Mouse (Mus musculus): ENCODE measurements around the gene Rcor1.

Rcor1 gene

DNA sequence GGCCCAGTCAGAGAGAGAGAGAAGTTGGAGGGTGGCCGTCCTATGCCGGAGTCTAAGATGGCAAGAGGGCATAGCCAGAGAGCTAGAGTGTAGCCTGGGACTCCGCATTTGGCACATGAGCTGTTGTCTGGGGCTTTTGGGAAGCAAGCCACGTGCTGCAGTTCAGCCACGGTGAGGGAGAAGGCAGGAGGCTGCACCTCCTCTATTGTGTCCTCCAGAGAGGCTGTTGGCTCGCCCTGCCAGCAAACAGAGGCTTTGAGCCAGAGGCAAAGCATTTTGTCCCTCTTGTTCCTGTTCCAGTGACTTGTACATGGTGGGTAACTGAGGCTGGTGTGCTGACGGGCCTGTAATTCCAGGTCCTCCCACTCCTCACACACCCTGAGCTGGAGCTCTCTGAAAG is 95.0 kb downstream of the Rcor1 start:
- no peak for DNase-seq (ENCODE audit: low spot score)

DNA sequence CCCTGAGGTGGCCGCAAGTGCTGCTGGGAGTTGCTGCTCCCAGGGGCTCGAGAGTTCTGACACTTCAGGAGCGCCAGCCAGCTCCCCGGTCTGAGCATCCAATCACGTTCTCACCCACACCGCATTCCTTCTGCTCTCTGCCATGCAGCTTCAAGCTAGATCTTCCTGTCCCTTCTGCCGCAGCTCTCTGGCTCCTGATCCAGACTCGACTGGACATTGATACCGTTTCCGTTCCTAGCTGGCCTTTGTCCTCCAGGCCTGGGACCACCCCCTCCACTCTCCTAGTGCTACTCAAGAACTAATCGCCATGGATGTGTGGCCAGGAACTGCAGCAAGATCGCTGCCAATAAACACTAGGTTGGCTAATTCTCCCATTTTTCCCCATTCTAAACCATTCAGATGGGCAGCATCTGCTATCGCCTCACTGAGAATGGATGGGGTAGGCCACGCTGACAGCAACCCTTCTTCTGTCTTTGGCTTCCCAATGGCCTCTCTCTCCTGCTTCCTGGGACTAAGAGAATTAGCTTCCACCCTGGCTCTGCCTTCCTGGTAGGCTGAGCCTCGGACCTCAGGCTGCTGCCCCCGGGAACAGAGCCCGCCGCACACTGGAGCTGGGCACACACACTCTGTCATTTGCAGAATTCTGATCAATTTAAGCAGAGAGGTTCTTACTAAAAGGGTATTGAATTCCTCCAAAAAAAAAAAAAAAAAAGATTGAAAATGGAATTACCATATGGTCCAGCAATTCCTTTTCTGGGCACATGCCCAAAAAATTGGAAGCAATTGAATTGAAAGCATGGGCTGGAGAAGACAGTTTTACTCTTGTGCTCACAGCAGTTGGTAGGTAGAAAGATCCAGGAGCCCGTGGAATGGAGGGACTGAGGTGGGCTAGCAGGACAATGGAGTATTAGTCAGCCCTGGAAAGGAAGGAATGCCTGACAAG is 95.9 kb downstream of the Rcor1 start:
- no peak for DNase-seq (ENCODE audit: low spot score)

GRCm38 (mm10) chr12:111135953-111136352 is 96.8 kb downstream of the Rcor1 start:
- no peak for DNase-seq (ENCODE audit: low spot score)

DNA sequence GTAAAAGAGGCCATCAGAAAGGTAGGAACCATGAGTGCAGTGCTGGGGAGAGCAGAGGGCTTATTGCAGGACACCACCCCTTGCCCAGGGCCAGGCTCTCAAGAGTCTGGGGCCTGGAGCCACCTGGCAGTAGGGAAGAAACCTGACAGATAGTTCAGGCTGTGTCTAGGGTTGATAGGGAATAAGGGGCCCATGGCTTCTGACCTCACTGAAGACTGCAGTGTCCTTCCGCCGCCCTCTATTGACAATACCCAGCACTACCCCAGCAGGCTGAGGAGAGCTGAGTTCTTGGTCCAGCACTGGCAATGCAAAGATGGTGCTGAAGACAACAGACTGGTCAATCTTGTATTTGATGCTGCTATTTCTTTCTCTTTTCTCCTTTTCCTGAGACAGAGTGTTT is 97.9 kb downstream of the Rcor1 start:
- no peak for DNase-seq (ENCODE audit: low spot score)

DNA sequence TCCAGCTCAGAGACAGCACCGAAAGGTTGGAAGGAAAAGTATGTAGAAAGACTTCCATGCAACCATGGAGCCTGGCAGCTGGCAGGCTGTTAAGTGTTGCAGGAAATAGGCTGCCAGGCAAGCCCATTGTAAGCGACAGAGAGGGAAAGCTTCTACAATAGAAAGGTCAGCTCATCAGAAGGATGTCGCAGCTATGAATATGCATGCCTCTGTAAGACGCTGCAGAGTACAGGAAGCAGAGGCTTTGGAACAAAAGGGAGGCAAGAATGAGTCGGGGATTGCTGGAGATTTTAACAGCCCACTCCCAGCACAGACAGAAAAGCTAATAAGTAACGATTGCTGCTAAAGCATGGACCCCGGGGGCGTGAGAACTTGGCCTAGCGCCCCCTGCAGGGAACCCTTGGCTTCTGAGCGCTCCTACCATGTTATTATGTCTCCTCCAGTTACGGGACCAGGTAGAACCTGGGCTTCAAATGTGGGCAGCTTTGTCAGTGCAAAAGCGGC is 103.9 kb downstream of the Rcor1 start:
- no peak for DNase-seq (ENCODE audit: low spot score)

GRCm38 (mm10) chr12:111143509-111144063 is 104.4 kb downstream of the Rcor1 start:
- no peak for DNase-seq (ENCODE audit: low spot score)

DNA sequence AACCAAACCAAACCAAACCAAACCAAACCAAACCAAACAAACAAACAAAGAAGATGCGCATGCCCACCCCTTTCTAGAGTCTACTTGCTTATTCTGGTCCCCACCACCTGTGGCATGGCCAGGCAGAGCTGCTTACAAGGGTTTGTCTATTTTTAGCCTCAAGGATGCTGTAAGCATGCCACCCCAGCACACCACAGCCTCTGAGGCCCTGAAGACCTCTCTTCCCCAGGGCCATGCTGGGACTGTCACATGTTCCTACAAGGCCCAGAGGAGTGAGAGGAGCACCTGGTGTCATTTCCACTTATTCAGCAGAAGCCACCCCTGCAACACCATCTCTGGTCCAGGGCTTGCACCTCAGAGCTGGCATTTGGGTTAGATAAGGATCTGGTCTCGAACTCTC is 105.4 kb downstream of the Rcor1 start:
- DNase-seq (ENCODE audit: low spot score), result no peak

GRCm38 (mm10) chr12:111145269-111145668 is 106.1 kb downstream of the Rcor1 start:
- DNase-seq (ENCODE audit: low spot score), result no peak

GRCm38 (mm10) chr12:111149495-111150235 is 110.5 kb downstream of the Rcor1 start:
- DNase-seq (ENCODE audit: low spot score), result no peak

- no peak for DNase-seq (ENCODE audit: low spot score)
These were observed 111.1 kb downstream of the Rcor1 start for GRCm38 (mm10) chr12:111150236-111150596.

- DNase-seq (ENCODE audit: low spot score), result no peak
These were observed 112.4 kb downstream of the Rcor1 start for GRCm38 (mm10) chr12:111151422-111152156.

- DNase-seq (ENCODE audit: low spot score), result no peak
These were observed 113.4 kb downstream of the Rcor1 start for GRCm38 (mm10) chr12:111152579-111152978.

DNA sequence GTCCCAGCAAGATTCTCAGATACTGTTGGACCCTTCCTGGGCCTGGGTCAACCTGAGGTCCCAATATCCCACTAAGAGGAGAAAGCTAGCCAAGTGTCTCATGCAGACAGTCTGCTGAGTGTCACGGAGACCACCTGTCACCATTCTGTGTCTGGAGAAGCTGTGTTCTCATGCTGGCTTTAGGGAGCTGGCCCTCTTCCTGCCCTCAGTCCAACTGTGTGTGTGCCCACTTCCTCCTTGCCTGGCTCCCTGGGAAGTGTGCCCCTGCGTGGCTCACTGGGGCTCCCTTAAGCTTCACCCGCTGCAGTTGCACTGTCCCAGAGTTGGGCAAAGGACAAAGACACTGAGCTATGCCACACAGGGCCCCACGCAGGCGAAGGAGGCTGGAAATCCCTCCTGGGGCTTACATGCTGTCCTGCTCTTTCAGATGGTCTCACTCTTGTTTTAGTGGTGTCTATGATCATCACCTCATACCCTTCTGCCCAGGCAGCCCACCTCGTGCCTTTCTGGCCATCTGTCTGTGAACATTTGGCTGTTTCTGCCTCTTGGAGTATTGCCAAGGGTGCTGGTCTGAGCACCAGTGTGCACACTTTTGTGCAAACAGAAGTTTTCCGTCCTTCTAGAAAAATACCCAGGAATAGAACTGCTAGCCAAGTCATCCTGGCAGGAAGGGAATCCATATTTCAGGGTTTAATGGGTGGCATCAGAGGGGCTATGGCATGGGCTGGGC is 114.0 kb downstream of the Rcor1 start:
- no peak for DNase-seq (ENCODE audit: low spot score)

DNA sequence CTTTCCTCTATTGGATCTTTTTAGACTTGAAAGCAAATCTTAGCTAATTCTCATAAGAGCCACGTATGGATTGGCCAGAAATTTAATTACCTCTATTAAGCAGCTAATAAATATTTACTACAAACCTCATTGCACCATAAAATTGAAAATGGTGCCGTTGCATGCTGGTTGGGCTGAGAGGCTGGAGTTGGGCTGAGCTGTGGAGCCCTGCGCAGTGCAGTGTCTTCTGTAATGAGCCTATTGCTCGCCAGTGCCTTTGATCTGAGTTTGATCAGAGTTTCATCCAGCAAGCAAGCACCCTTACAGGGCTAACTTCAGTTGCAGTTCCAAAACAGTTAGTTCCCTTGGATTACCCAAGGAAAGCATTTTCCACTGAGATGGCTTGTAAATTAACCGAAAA is 114.8 kb downstream of the Rcor1 start:
- no peak for DNase-seq (ENCODE audit: low spot score)

DNA sequence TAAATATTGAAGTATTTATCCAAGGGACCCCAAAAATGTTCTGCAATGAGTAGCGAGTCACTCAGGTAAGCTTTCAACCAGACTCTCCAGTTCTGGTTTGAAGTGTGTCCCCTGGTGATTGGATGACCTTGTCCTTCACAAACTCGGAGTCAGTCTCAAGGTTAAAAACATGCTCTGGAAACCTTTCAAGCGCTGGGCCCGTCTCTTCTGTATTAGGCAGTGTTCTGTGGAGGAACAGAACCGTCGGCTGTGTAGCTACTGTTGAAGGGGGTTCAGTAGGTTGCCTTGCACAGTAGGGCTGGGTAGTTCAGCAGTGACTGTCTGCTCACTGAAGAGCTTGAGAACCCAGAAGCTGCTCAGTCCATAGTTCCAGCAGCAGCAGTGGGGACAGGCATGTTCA is 115.5 kb downstream of the Rcor1 start:
- DNase-seq (ENCODE audit: low spot score), result no peak

DNA sequence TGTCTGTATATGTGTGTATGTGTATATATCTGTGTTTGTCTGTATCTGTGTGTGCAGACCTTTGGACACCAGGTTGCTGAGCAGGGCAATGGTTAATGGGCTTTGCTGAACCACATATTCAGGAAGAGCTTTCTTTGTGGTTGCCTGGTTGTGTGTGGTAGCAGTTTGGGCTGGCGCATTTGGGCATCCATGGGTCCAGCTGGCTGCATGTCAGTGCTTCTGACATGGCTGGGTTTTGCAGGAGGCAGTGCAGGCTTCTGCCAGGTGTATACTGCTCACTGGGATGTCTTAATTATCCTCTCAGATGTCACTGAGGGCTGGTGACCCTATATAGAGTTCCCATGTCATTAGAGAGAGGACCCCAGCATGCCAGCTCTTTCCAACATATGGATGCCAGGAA is 116.6 kb downstream of the Rcor1 start:
- DNase-seq (ENCODE audit: low spot score), result no peak

GRCm38 (mm10) chr12:111159659-111160428 is 120.7 kb downstream of the Rcor1 start:
- no peak for DNase-seq (ENCODE audit: low spot score)

GRCm38 (mm10) chr12:111160871-111161270 is 121.7 kb downstream of the Rcor1 start:
- DNase-seq (ENCODE audit: low spot score), result no peak

GRCm38 (mm10) chr12:111161943-111162311 is 122.8 kb downstream of the Rcor1 start:
- DNase-seq (ENCODE audit: low spot score), result no peak

DNA sequence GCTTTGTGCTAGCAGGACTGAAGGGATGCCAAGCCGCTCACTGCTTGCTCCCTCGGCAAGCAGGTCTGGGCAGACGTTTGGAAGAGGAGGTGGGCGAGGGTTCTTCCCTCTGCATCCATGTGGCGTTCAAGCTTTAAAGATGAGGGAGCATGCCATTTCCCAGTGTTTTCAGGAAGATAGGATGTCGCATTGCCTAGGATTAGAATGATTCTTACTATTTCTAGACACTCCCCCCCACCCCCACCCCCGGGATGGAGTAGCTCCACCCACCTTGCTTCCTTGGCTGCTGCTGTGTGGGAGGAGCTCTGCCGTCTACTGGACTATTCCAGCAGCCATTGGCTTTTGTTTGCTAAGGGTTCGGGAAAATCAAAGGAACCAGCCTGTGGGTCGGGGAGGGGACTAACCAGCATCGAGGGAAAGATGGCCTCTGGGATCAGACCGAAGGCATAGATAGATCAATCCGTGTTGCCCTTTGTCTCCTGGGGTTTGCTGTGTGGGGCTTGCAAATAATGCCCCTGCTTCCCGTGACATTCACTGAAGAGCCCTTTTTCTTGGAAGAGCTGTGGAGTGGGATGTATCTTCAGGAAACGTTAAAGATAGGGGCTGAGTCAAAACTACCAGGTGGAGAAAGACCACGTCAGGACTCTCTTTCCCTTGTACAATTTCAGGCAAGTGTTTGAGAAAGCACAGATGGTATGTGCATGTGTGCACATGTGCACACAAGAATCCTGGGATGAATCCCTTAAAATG is 123.3 kb downstream of the Rcor1 start:
- DNase-seq (ENCODE audit: low spot score), result peak; percentile 70

All from MN1 (cell line).